14 mouse cellular contexts compared by ENCODE assay signal in genomic region chr14:69470122-69470708, GRCm38 (mm10). TPM values are rescaled to one million over a fixed set of nuclear protein-coding genes. Genes with fewer than 3 reads are reported as not detected.
"Had no signal": no experiment of that assay in that cellular context is flagged by ENCODE, and none has a peak within 500 bp of the region (broad histone marks: within the 10 kb centered on the region; RNA-seq: fewer than 3 reads in every experiment).

No protein-coding gene starts in this region.

RNA-seq across cellular contexts. Expression of gene Gm16867, which starts 32.9 kb away (rescaled TPM):
- polyA plus RNA-seq: liver, embryonic 13.5 days; liver, postnatal 0 days; lung, embryonic 15.5 days; midbrain, embryonic 10.5 days; midbrain, embryonic 12.5 days; midbrain, embryonic 14.5 days; midbrain, embryonic 16.5 days; neural tube, embryonic 12.5 days; neural tube, embryonic 14.5 days; stomach, embryonic 14.5 days; stomach, embryonic 16.5 days; thymus, postnatal 0 days had no signal

RNA-seq across cellular contexts. Expression of gene Gm27179, which starts 42.1 kb away (rescaled TPM):
- polyA plus RNA-seq: liver, embryonic 13.5 days; liver, embryonic 15.5 days; liver, postnatal 0 days; lung, embryonic 15.5 days; macrophage; midbrain, embryonic 10.5 days; midbrain, embryonic 12.5 days; midbrain, embryonic 14.5 days; midbrain, embryonic 16.5 days; neural tube, embryonic 12.5 days; neural tube, embryonic 14.5 days; stomach, embryonic 14.5 days; thymus, postnatal 0 days had no signal
